Mouse (Mus musculus): ENCODE data around the gene Cct8. TPM values are rescaled to one million over a fixed set of nuclear protein-coding genes. Genes with fewer than 3 reads are reported as not detected.

Gene Cct8
- polyA plus RNA-seq, 1 experiment from 2014 or later, result 510 TPM

DNA sequence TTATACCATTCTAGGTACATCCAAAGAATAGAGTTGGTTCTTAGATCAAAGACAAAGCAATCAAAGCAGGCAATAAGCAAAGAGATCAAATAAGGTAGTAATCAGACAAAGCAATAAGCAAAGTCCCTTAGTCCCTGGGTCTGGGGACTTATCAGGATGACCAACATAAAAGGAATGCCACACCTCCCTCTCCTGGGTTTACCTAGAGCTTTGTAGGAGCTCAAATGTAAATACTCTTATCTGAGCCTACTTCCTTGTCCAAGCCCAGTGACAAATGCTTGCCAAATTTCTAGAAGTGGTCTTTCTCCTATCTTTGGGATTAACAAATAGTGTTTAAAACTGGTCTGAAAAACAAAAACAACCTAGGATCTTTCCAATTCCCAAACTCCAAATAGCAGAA lies 52.4 kb downstream of the Cct8 start:
- no peaks in the 10 kb centered on the region for H3K9me3 ChIP-seq
- H3K9ac ChIP-seq, result no peak overlapping the region
- no peak overlapping the region for H3K4me3 ChIP-seq
- H3K4me2 ChIP-seq (replicated peaks), result no peak overlapping the region
- H3K27ac ChIP-seq, result no peak overlapping the region
- H3K36me3 ChIP-seq, result no peaks in the 10 kb centered on the region
- H3K4me1 ChIP-seq, result peaks cover 5% of the 10 kb centered on the region; the same call in 1 of the 2 replicates
- ATAC-seq (ENCODE audit: low FRiP score, low read depth), result no peak
- no peaks in the 10 kb centered on the region for H3K27me3 ChIP-seq (replicated peaks)

- no peaks in the 10 kb centered on the region for H3K27me3 ChIP-seq (replicated peaks)
- H3K4me2 ChIP-seq (replicated peaks), result no peak overlapping the region
- 55% methylated on average over 5 of the region's 5 CpGs for WGBS
- no peaks in the 10 kb centered on the region for H3K9me3 ChIP-seq
- H3K4me3 ChIP-seq, result no peak overlapping the region
- H3K4me1 ChIP-seq, result peaks cover 5% of the 10 kb centered on the region; the same call in 1 of the 2 replicates
- no peak overlapping the region for H3K9ac ChIP-seq
- ATAC-seq (ENCODE audit: low FRiP score, low read depth), result no peak
- no peak overlapping the region for H3K27ac ChIP-seq
- no peaks in the 10 kb centered on the region for H3K36me3 ChIP-seq
Measured at GRCm38 (mm10) chr16:87442291-87442690, 53.4 kb downstream of the Cct8 start.

DNA sequence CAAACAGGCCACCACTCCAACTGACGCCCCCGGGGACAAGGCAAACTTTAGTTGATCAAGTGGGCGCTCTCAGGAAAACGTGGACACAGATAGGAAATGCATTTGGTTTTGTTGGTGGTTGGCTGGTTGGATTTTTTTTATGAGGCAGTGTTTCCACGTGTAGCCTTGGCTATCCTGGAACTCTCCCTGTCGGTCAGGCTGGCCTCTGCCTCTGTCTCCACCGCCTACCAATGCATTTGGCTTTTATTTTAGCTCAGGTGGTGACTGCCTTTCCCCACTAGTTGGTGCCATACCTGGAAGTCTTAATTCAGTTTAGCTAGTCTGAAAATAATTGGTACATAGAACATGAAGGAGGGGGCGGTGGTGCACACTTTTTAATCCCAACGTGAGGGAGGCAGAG lies 54.6 kb downstream of the Cct8 start:
- WGBS, result 30% methylated on average over 9 of the region's 9 CpGs
- peak overlapping the region; percentile 80 for H3K4me3 ChIP-seq
- H3K4me1 ChIP-seq, result peaks cover 5% of the 10 kb centered on the region; the same call in 1 of the 2 replicates
- no peak overlapping the region for H3K27ac ChIP-seq
- no peaks in the 10 kb centered on the region for H3K36me3 ChIP-seq
- no peaks in the 10 kb centered on the region for H3K27me3 ChIP-seq (replicated peaks)
- peak overlapping the region; percentile 87 for H3K9ac ChIP-seq
- 0 out of 2 replicates have a peak, but pooled peaks have one; percentile 5 for ATAC-seq (ENCODE audit: low FRiP score, low read depth)
- peak overlapping the region; percentile 79 for H3K4me2 ChIP-seq (replicated peaks)
- H3K9me3 ChIP-seq, result no peaks in the 10 kb centered on the region

- WGBS, result under 1% methylated on average over 38 of the region's 38 CpGs
Measured at GRCm38 (mm10) chr16:87440184-87440686, 55.4 kb downstream of the Cct8 start, which contains the start of gene Rwdd2b. Rwdd2b (minus strand) TSS chr16:87440573.

GRCm38 (mm10) chr16:87438697-87439096 lies 57.0 kb downstream of the Cct8 start:
- Histone ChIP-seq H3K4me3 (no peak overlapping the region), H3K4me2 (replicated peaks) (no peak overlapping the region), H3K9ac (no peak overlapping the region), H3K27me3 (replicated peaks) (no peaks in the 10 kb centered on the region), H3K27ac (no peak overlapping the region), H3K4me1 (peaks cover 5% of the 10 kb centered on the region; the same call in 1 of the 2 replicates), H3K9me3 (no peaks in the 10 kb centered on the region), H3K36me3 (no peaks in the 10 kb centered on the region)
- 90% methylated on average over 8 of the region's 8 CpGs for WGBS
- no peak for ATAC-seq (ENCODE audit: low FRiP score, low read depth)

More at GRCm38 (mm10) chr16:87440184-87440686, 55.4 kb downstream of the Cct8 start, which contains the start of gene Rwdd2b:
- peak within 1 kb of the TSS; percentile 80 for H3K4me3 ChIP-seq
- peak; percentile 98 for ATAC-seq (ENCODE audit: low FRiP score, low read depth)
- H3K9ac ChIP-seq, result peak within 1 kb of the TSS; percentile 87
- H3K4me2 ChIP-seq (replicated peaks), result peak within 1 kb of the TSS; percentile 79
- peak within 1 kb of the TSS; percentile 88 for H3K27ac ChIP-seq
- peaks cover 5% of the 10 kb centered on the region; the same call in 1 of the 2 replicates for H3K4me1 ChIP-seq
- H3K9me3 ChIP-seq, result no peaks in the 10 kb centered on the region
- no peaks in the 10 kb centered on the region for H3K36me3 ChIP-seq
- H3K27me3 ChIP-seq (replicated peaks), result no peaks in the 10 kb centered on the region

DNA sequence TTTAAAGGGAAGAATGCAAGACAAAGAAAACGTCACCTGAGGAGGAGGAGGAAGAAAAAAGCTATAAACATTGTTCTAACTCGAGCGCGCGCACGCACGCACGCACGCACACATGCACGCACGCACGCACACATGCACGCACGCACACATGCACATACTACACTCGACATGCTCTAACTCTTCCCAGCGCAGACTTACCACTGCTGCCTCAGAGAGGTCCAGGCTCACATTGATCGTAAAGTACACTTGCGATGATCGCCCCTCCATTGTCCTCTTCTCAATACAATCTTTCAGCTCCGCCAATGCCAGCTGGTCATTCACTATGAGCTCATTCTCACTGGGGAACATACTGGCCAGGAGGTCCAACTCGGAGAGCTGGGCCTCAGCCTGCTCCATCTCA lies 58.6 kb downstream of the Cct8 start:
- WGBS, result 90% methylated on average over 21 of the region's 21 CpGs
- Histone ChIP-seq H3K4me3 (no peak overlapping the region), H3K9ac (no peak overlapping the region), H3K4me2 (replicated peaks) (no peak overlapping the region), H3K27ac (no peak overlapping the region), H3K4me1 (peaks cover 5% of the 10 kb centered on the region; the same call in 1 of the 2 replicates), H3K9me3 (no peaks in the 10 kb centered on the region), H3K27me3 (replicated peaks) (no peaks in the 10 kb centered on the region), H3K36me3 (no peaks in the 10 kb centered on the region)
- no peak for ATAC-seq (ENCODE audit: low FRiP score, low read depth)

DNA sequence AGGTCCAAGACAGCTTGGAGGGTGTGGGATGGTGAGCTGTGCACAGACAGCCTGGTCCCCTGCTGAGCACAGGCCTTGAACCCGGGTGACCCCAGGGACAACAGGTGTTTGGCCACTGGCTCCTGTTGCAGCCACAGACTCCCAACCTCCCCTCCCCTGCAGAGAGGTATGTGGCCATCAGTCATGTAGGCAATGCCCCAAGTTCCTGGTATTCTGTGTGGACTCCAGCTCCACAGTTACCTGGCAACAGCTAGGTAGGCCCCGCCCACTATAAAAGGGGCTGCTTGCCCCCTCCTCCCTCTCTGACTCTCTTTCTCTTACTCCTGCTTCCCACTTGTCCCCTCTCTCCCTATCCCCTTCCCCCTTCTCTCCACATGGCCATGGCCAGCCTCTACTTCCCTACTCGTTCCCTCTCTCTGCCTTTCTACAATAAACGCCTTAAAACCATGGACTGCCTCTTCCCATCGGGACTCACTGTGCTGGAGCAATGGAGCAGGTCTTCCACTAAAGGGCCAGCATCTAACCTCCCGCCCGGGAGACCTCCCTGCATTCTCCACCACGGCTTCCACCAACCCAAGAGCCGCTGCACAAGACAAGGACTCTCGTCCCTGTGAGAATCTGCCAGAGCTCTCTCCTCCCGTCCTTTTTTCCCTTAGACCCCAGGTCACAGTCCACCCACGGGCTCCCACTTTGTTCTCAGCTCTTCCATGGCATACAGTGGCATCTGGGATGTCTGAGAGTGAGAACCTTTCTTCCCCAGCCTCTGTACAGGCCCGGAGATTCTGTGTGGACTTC lies 60.1 kb downstream of the Cct8 start:
- no peaks in the 10 kb centered on the region for H3K36me3 ChIP-seq
- H3K4me1 ChIP-seq, result peaks cover 6% of the 10 kb centered on the region
- H3K4me3 ChIP-seq, result no peak overlapping the region
- H3K9me3 ChIP-seq, result no peaks in the 10 kb centered on the region
- no peak for ATAC-seq (ENCODE audit: low FRiP score, low read depth)
- WGBS, result 86% methylated on average over 13 of the region's 13 CpGs
- H3K9ac ChIP-seq, result no peak overlapping the region
- H3K27ac ChIP-seq, result no peak overlapping the region
- H3K27me3 ChIP-seq (replicated peaks), result no peaks in the 10 kb centered on the region
- H3K4me2 ChIP-seq (replicated peaks), result no peak overlapping the region

- no peaks in the 10 kb centered on the region for H3K27me3 ChIP-seq (replicated peaks)
- no peak overlapping the region for H3K4me2 ChIP-seq (replicated peaks)
- H3K27ac ChIP-seq, result no peak overlapping the region
- WGBS, result 86% methylated on average over 6 of the region's 6 CpGs
- H3K4me1 ChIP-seq, result peaks cover 6% of the 10 kb centered on the region
- no peaks in the 10 kb centered on the region for H3K9me3 ChIP-seq
- ATAC-seq (ENCODE audit: low FRiP score, low read depth), result no peak
- no peak overlapping the region for H3K9ac ChIP-seq
- no peak overlapping the region for H3K4me3 ChIP-seq
- no peaks in the 10 kb centered on the region for H3K36me3 ChIP-seq
Measured at GRCm38 (mm10) chr16:87434946-87435345, 60.7 kb downstream of the Cct8 start.

GRCm38 (mm10) chr16:87434266-87434665 lies 61.4 kb downstream of the Cct8 start:
- H3K9me3 ChIP-seq, result no peaks in the 10 kb centered on the region
- H3K4me2 ChIP-seq (replicated peaks), result no peak overlapping the region
- H3K9ac ChIP-seq, result no peak overlapping the region
- no peak overlapping the region for H3K4me3 ChIP-seq
- no peaks in the 10 kb centered on the region for H3K27me3 ChIP-seq (replicated peaks)
- no peak overlapping the region for H3K27ac ChIP-seq
- whole genome bisulfite sequencing, result 93% methylated on average over 7 of the region's 7 CpGs
- no peak for ATAC-seq (ENCODE audit: low FRiP score, low read depth)
- H3K4me1 ChIP-seq, result peaks cover 6% of the 10 kb centered on the region
- no peaks in the 10 kb centered on the region for H3K36me3 ChIP-seq

Other genes with a start within 250 kb of the Cct8 start
- 16.5 and 18.8 TPM in 2 replicates for gene N6amt1, start 141.7 kb downstream of the Cct8 start, polyA plus RNA-seq (2016; fragmentation: Nextera tagmentation; extraction: Ambion mirVana)
- 28.7 and 29.5 TPM in 2 replicates for gene Ltn1, start 63.3 kb downstream of the Cct8 start, polyA plus RNA-seq (2016; fragmentation: Nextera tagmentation; extraction: Ambion mirVana)
- gene Rwdd2b, start 55.3 kb downstream of the Cct8 start, polyA plus RNA-seq (2016; fragmentation: Nextera tagmentation; extraction: Ambion mirVana), result 12.9 and 13.5 TPM in 2 replicates
- gene Usp16, start 41.2 kb downstream of the Cct8 start, polyA plus RNA-seq (2016; fragmentation: Nextera tagmentation; extraction: Ambion mirVana), result 46.3 and 48.7 TPM in 2 replicates
- gene Map3k7cl, start 57.5 kb upstream of the Cct8 start, polyA plus RNA-seq (2016; fragmentation: Nextera tagmentation; extraction: Ambion mirVana), result not detected in 2 replicates
- 23.4 and 24.6 TPM in 2 replicates for gene Bach1, start 203.1 kb upstream of the Cct8 start, polyA plus RNA-seq (2016; fragmentation: Nextera tagmentation; extraction: Ambion mirVana)